In the genomic region with DNA sequence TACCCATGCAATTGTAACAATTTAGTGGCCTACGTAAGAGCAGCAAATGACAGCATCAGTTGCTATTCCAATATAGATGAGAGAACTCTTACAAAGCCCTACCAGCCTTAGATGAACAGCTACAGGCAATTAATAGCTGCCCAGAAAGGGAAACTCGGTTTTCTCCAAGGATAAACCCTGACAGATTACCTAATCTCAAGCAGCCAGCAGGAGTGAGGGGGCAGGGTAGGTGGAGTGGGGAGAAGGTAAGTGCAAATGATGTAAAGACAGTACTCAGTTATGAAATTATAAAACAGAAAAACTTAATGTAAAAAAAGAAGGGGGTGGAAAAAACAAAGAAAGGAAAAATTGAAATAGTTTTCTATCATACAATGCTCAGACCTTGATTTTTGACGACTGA, we compare ENCODE assay signal across 28 mouse cellular contexts. TPM values are rescaled to one million over a fixed set of nuclear protein-coding genes. Genes with fewer than 3 reads are reported as not detected.
DNase-seq lines count a peak whose midpoint lies in the region; ATAC-seq and TF ChIP-seq lines count a peak whose summit lies in the region.
"Had no signal": no experiment of that assay in that cellular context is flagged by ENCODE, and none has a peak within 500 bp of the region (broad histone marks: within the 10 kb centered on the region; RNA-seq: fewer than 3 reads in every experiment).

No protein-coding gene starts in this region.

- H3K36me3 ChIP-seq in MEL (ENCODE audit: control insufficient read depth in 1 of 2, insufficient read depth in 2 of 2, low read length in 2 of 2): peaks cover 0 to 8% of the 10 kb centered on the region in 2 experiments; a peak in 2 of 4 replicates
- no peaks in the 10 kb centered on the region for H3K36me3 ChIP-seq in limb, embryonic 10.5 days
- H3K36me3 ChIP-seq: forebrain, embryonic 10.5 days had no signal

- H3K4me3 ChIP-seq in left cerebral cortex, adult 2 months: no peak overlapping the region
- no peak overlapping the region for H3K4me3 ChIP-seq in MEL (ENCODE audit: control insufficient read depth in 1 of 2, insufficient read depth in 1 of 2, low read depth in 2 of 2, low read length in 2 of 2)
- no peak overlapping the region for H3K4me3 ChIP-seq in cortical plate, adult 2 months (ENCODE audit: insufficient read depth, low read length)
- no peak overlapping the region for H3K4me3 ChIP-seq in limb, embryonic 10.5 days
- H3K4me3 ChIP-seq: forebrain, embryonic 10.5 days; forebrain, embryonic 13.5 days; gastrocnemius, adult 2 months; heart, adult 2 months; heart, embryonic 10.5 days; heart, embryonic 13.5 days had no signal

- DNase-seq in frontal cortex, postnatal 14 days (ENCODE audit: low spot score in 2 of 2): no peak
- DNase-seq in left cerebral cortex, adult 2 months (ENCODE audit: extremely low spot score in 1 of 2, low spot score in 2 of 2): no peak
- DNase-seq in left cerebral cortex, postnatal 14 days (ENCODE audit: low spot score in 2 of 2): no peak
- peak; percentile 29 for DNase-seq in MEL (ENCODE audit: low read depth, low spot score)
- DNase-seq in limb, embryonic 10.5 days (ENCODE audit: low spot score): no peak
- DNase-seq: adrenal gland, adult 2 months; adrenal gland, postnatal 14 days; B cell, adult 2 months; cerebellum, adult 11-12 months; cerebellum, adult 8-10 months; cerebellum, postnatal 10 days; cerebellum, postnatal 36 days; gastrocnemius, adult 2 months; gastrocnemius, postnatal 14 days; heart, adult 2 months; heart, postnatal 14 days; heart, postnatal 4 days had no signal

- no peak for TF ChIP-seq CTCF in left cerebral cortex, adult 2 months (IDR thresholded peaks at IDR 0.05)
- no peak for TF ChIP-seq CTCF in MEL (IDR thresholded peaks at IDR 0.05 in 2 of 3, conservative IDR thresholded peaks at IDR 0.05 in 1 of 3; ENCODE audit: control insufficient read depth in 1 of 3, insufficient read depth in 1 of 3, low read depth in 2 of 3, low read length in 3 of 3, poor library complexity in 1 of 3, severe bottlenecking in 1 of 3)
- no peak for TF ChIP-seq CTCF in cortical plate, adult 2 months (IDR thresholded peaks at IDR 0.05; ENCODE audit: extremely low read depth, insufficient read depth, low read length)

- intact Hi-C loops in left cerebral cortex, adult 2 months (cut with DNase I): loop anchor here (2.0 kb wide), 2 partner anchors 89 to 215 kb away; no protein-coding TSS in a partner anchor
- intact Hi-C loops in left cerebral cortex, postnatal 14 days (cut with DNase I): loop anchor here (5.0 kb wide), 1 partner anchor 215 kb away; no protein-coding TSS in a partner anchor

- no peaks in the 10 kb centered on the region for H3K79me2 ChIP-seq in MEL (ENCODE audit: control insufficient read depth, insufficient read depth, low read length, poor library complexity)

- WGBS in limb, embryonic 10.5 days: 74% methylated on average over 3 of the region's 3 CpGs

- H3K9ac ChIP-seq in MEL (ENCODE audit: control insufficient read depth, low read depth, low read length, poor library complexity, severe bottlenecking): no peak overlapping the region
- H3K9ac ChIP-seq: forebrain, embryonic 13.5 days; heart, embryonic 13.5 days; hindbrain, embryonic 14.5 days had no signal

- no peaks in the 10 kb centered on the region for H3K27me3 ChIP-seq in MEL (ENCODE audit: control insufficient read depth in 1 of 2, insufficient read depth in 2 of 2, low read length in 2 of 2)
- no peaks in the 10 kb centered on the region for H3K27me3 ChIP-seq in limb, embryonic 10.5 days (ENCODE audit: low read depth, poor library complexity, severe bottlenecking)
- H3K27me3 ChIP-seq: CH12.LX; forebrain, embryonic 13.5 days; heart, embryonic 13.5 days had no signal

- peak; percentile 39 to 75; a peak in 3 of 4 replicates for TF ChIP-seq EP300 in MEL (IDR thresholded peaks at IDR 0.05; ENCODE audit: low read depth in 1 of 2, low read length in 2 of 2)

- peak overlapping the region; percentile 87 for H3K27ac ChIP-seq in left cerebral cortex, adult 2 months
- H3K27ac ChIP-seq in MEL (ENCODE audit: control insufficient read depth, low read depth, low read length): no peak overlapping the region
- peak overlapping the region; percentile 87 for H3K27ac ChIP-seq in cortical plate, adult 2 months (ENCODE audit: insufficient read depth, low read length)
- no peak overlapping the region for H3K27ac ChIP-seq in limb, embryonic 10.5 days
- H3K27ac ChIP-seq: forebrain, embryonic 10.5 days; forebrain, embryonic 13.5 days; gastrocnemius, adult 2 months; heart, adult 2 months; heart, embryonic 10.5 days; heart, embryonic 13.5 days; hindbrain, embryonic 14.5 days; hindbrain, postnatal 0 days had no signal

- H3K4me1 ChIP-seq in MEL (ENCODE audit: control insufficient read depth in 1 of 2, insufficient read depth in 2 of 2, low read length in 2 of 2): peaks cover 0 to 10% of the 10 kb centered on the region in 2 experiments; a peak in 2 of 4 replicates
- peaks cover 6% of the 10 kb centered on the region for H3K4me1 ChIP-seq in cortical plate, adult 2 months (ENCODE audit: control insufficient read depth, insufficient read depth, low read length)
- no peaks in the 10 kb centered on the region for H3K4me1 ChIP-seq in limb, embryonic 10.5 days
- H3K4me1 ChIP-seq: forebrain, embryonic 10.5 days; forebrain, embryonic 13.5 days; heart, embryonic 10.5 days; heart, embryonic 13.5 days had no signal

- H3K9me3 ChIP-seq in MEL (replicated peaks; ENCODE audit: insufficient read depth, low read length): no peaks in the 10 kb centered on the region
- no peaks in the 10 kb centered on the region for H3K9me3 ChIP-seq in limb, embryonic 10.5 days (replicated peaks)
- H3K9me3 ChIP-seq: forebrain, embryonic 10.5 days; forebrain, embryonic 13.5 days; G1E; heart, embryonic 10.5 days; heart, embryonic 13.5 days had no signal

- no peak for TF ChIP-seq POLR2A in MEL (IDR thresholded peaks at IDR 0.05; ENCODE audit: control insufficient read depth in 1 of 2, insufficient read depth in 1 of 2, low read depth in 1 of 2, low read length in 2 of 2, poor library complexity in 1 of 2)
- no peak for TF ChIP-seq POLR2A in cortical plate, adult 2 months (IDR thresholded peaks at IDR 0.05; ENCODE audit: extremely low read depth, insufficient read depth, low read length)

- TF ChIP-seq RAD21 in MEL (IDR thresholded peaks at IDR 0.05; ENCODE audit: low read depth, low read length): no peak

- peak; percentile 21; the same call in 1 of the 2 replicates for ATAC-seq in frontal cortex, adult (ENCODE audit: low TSS enrichment)
- ATAC-seq: forebrain, embryonic 13.5 days; hindbrain, postnatal 0 days; inflammation-experienced regulatory T-cells, adult 6 months had no signal

TF ChIP-seq in MEL, 35 proteins besides CTCF, POLR2A, EP300 and RAD21:
- TF ChIP-seq TCF12 (IDR thresholded peaks at IDR 0.05; ENCODE audit: low read depth, low read length): peak; percentile 65; the same call in 1 of the 2 replicates
- no peak for TF ChIP-seq ZMIZ1 (IDR thresholded peaks at IDR 0.05; ENCODE audit: low read depth, low read length)
- TF ChIP-seq MYB (IDR thresholded peaks at IDR 0.05; ENCODE audit: low read depth, low read length): no peak

RNA-seq across cellular contexts. Expression of a gene that starts 47.0 kb away (rescaled TPM):
- total RNA-seq in left cerebral cortex, adult 2 months (2021): 100 to 1,000 TPM; 242 to 253 TPM
- 100 to 1,000 TPM; 178 to 200 TPM for total RNA-seq in left cerebral cortex, postnatal 14 days (2021)
- 9.8 and 11.7 TPM in 2 replicates for total RNA-seq in MEL (2012; rRNA removed)
- 10 to 100 TPM in 1 of 2 experiments, not detected in 1; 23.7 TPM for polyA plus RNA-seq in MEL (2012; ENCODE audit: insufficient read depth in 1 of 2, insufficient read length in 2 of 2, low read depth in 1 of 2, low replicate concordance in 2 of 2, missing spikeins in 1 of 2)
- polyA plus RNA-seq in cortical plate, adult 2 months (2012; rRNA removed): 221 and 228 TPM in 2 replicates
- 4.3 and 4.7 TPM in 2 replicates for polyA plus RNA-seq in limb, embryonic 10.5 days (2016; fragmentation: Nextera tagmentation; extraction: Ambion mirVana)

Comparison
In these comparisons a context has a peak if more than half of its experiments do, and no peak if none do; other contexts are left out.
1. H3K27ac ChIP-seq: peak in left cerebral cortex, adult 2 months (single experiment) and cortical plate, adult 2 months (single experiment); none in MEL (single experiment) and limb, embryonic 10.5 days (single experiment).
2. RNA of a gene that starts 47.0 kb away (total RNA-seq): 242 to 253 TPM in left cerebral cortex, adult 2 months and 178 to 200 TPM in left cerebral cortex, postnatal 14 days; 9.8 to 11.7 TPM in MEL; every median in the first group is over 10 times any median in the second.